Mouse (Mus musculus) E14TG2a.4 (cell line): ENCODE measurements around the gene Vamp4.

Experiments used
- CTCF ChIP-seq: conservative IDR thresholded peaks from 2 replicates; pipeline ENCODE4 v1.5.1; 2014; ENCODE audit warnings: low read length
- NANOG ChIP-seq: IDR thresholded peaks from 2 replicates; pipeline ENCODE4 v1.6.1; 2014; ENCODE audit warnings: borderline replicate concordance, low read length, mixed read lengths
- POU5F1 ChIP-seq: IDR thresholded peaks from 2 replicates; pipeline ENCODE4 v1.6.1; 2014; ENCODE audit warnings: low read length, borderline replicate concordance

DNA sequence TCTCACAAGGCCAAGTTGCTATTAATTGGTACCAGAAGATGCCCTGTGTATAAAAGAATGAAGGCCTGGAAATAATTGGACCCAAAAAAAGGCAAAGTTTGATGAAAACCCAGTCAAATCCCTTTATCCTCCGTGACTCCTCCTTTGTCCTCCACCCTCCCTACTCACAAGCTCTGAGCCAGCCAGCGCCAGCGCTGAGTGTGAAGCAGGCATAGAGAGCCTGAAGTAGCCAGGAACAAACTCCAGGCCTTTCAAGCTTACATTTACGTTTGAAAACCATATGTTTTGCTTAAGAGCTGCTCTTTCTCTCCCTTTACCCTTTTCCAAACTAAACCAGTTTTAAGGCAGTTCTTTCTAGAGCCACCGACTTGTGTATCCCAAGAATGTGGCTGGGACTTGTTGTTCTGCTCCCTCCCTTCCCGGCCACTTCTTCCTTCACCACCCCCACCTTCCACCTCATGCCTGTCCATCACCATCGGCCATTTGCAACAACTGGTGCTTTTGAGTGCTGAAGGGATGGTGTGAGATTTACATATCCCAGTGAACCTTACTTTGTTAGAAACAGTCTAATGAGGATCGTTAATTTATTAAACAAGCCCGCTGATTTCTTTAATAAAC lies 39.4 kb downstream of the Vamp4 start:
- TF ChIP-seq CTCF: no peak
- TF ChIP-seq NANOG: no peak
- TF ChIP-seq POU5F1: no peak
